9 mouse cellular contexts compared by ENCODE assay signal in genomic region chr4:133518601-133519368, GRCm38 (mm10). TPM values are rescaled to one million over a fixed set of nuclear protein-coding genes. Genes with fewer than 3 reads are reported as not detected.
A peak's percentile ranks its signal among the peaks of the same experiment; 100 is the strongest.
DNase-seq lines count a peak whose midpoint lies in the region; ATAC-seq and TF ChIP-seq lines count a peak whose summit lies in the region.
"Had no signal": no experiment of that assay in that cellular context is flagged by ENCODE, and none has a peak within 500 bp of the region (broad histone marks: within the 10 kb centered on the region; RNA-seq: fewer than 3 reads in every experiment).

TSS of gene Kdf1 (plus strand) at chr4:133518963.

- intact Hi-C loops in heart, adult 2 months (cut with DNase I): no loop called here

- H3K4me1 ChIP-seq in heart, embryonic 12.5 days (replicated peaks): peaks cover 9% of the 10 kb centered on the region
- H3K4me1 ChIP-seq in heart, adult 2 months (ENCODE audit: control insufficient read depth, insufficient read depth, low read length): no peaks in the 10 kb centered on the region
- no peaks in the 10 kb centered on the region; the same call in 1 of the 2 replicates for H3K4me1 ChIP-seq in forebrain, embryonic 14.5 days (ENCODE audit: control insufficient read depth, insufficient read depth, low read length)

- TF ChIP-seq EP300 in heart, adult 2 months (IDR thresholded peaks at IDR 0.05; ENCODE audit: insufficient read depth, low read depth, low read length): no peak

- peaks cover 50% of the 10 kb centered on the region for H3K27me3 ChIP-seq in heart, embryonic 12.5 days (replicated peaks)
- H3K27me3 ChIP-seq in heart, adult 2 months (ENCODE audit: control insufficient read depth, insufficient read depth, low read length): peaks cover 9% of the 10 kb centered on the region
- peaks cover 34% of the 10 kb centered on the region for H3K27me3 ChIP-seq in forebrain, embryonic 14.5 days (replicated peaks; ENCODE audit: control insufficient read depth, insufficient read depth, low read length)

- no peak for TF ChIP-seq CTCF in heart, adult 2 months (IDR thresholded peaks at IDR 0.05)

- ATAC-seq in heart, embryonic 12.5 days (ENCODE audit: insufficient number of reproducible peaks, low FRiP score): peak; percentile 53; the same call in 1 of the 2 replicates
- ATAC-seq in forebrain, embryonic 14.5 days: no peak

- no peaks in the 10 kb centered on the region for H3K79me2 ChIP-seq in heart, adult 2 months (replicated peaks; ENCODE audit: control insufficient read depth, insufficient read depth, low read length)

- H3K36me3 ChIP-seq in heart, embryonic 12.5 days: no peaks in the 10 kb centered on the region
- no peaks in the 10 kb centered on the region for H3K36me3 ChIP-seq in heart, adult 2 months (ENCODE audit: control insufficient read depth, insufficient read depth, low read length)
- no peaks in the 10 kb centered on the region for H3K36me3 ChIP-seq in forebrain, embryonic 14.5 days (ENCODE audit: control insufficient read depth, insufficient read depth, low read length)
- H3K36me3 ChIP-seq: G1E had no signal

- H3K9me3 ChIP-seq in heart, embryonic 12.5 days (replicated peaks): no peaks in the 10 kb centered on the region
- H3K9me3 ChIP-seq in forebrain, embryonic 14.5 days (replicated peaks; ENCODE audit: control insufficient read depth, low read length): no peaks in the 10 kb centered on the region
- H3K9me3 ChIP-seq: G1E had no signal

- DNase-seq in heart, adult 2 months: no peak
- DNase-seq in forebrain, embryonic 14.5 days (ENCODE audit: low spot score): no peak
- peak; percentile 79 to 94 for DNase-seq in kidney, postnatal 25 days
- peak; percentile 78 to 90 for DNase-seq in lung, postnatal 4 days
- DNase-seq in right cerebral cortex, postnatal 4 days: no peak
- no peak for DNase-seq in cerebellum, adult 9-10 months
- no peak for DNase-seq in cerebellum, adult 9-11 months

- peak within 1 kb of the TSS; percentile 68 for H3K4me3 ChIP-seq in heart, embryonic 12.5 days
- H3K4me3 ChIP-seq in heart, adult 2 months: no peak within 1 kb of the TSS
- peak within 1 kb of the TSS; percentile 21 for H3K4me3 ChIP-seq in forebrain, embryonic 14.5 days (ENCODE audit: low read depth, low read length)

- WGBS in heart, embryonic 12.5 days: 4% methylated on average over 69 of the region's 69 CpGs
- WGBS in heart, adult 2 months: 6% methylated on average over 67 of the region's 69 CpGs
- 3% methylated on average over 56 of the region's 69 CpGs for WGBS in forebrain, embryonic 14.5 days

- no peak for TF ChIP-seq POLR2A in heart, adult 2 months (IDR thresholded peaks at IDR 0.05; ENCODE audit: insufficient read depth, low read depth, low read length)

- H3K4me2 ChIP-seq in heart, embryonic 12.5 days: peak within 1 kb of the TSS; percentile 89
- peak within 1 kb of the TSS; percentile 34 for H3K4me2 ChIP-seq in forebrain, embryonic 14.5 days (ENCODE audit: low read length)

- no peak within 1 kb of the TSS for H3K27ac ChIP-seq in heart, embryonic 12.5 days (ENCODE audit: poor library complexity, severe bottlenecking)
- H3K27ac ChIP-seq in heart, adult 2 months: no peak within 1 kb of the TSS
- no peak within 1 kb of the TSS for H3K27ac ChIP-seq in forebrain, embryonic 14.5 days (ENCODE audit: low read depth, low read length)

- H3K9ac ChIP-seq in heart, embryonic 12.5 days: peak within 1 kb of the TSS; percentile 67
- no peak within 1 kb of the TSS for H3K9ac ChIP-seq in heart, adult 2 months (ENCODE audit: low read depth, low read length)
- no peak within 1 kb of the TSS for H3K9ac ChIP-seq in forebrain, embryonic 14.5 days (ENCODE audit: low read length)

RNA-seq across cellular contexts. Expression of gene Kdf1, which starts in this region (rescaled TPM):
- 0.42 and 0.78 TPM in 2 replicates for polyA plus RNA-seq in heart, embryonic 12.5 days (2016; fragmentation: Nextera tagmentation; extraction: Ambion mirVana)
- not detected for total RNA-seq in heart, adult 2 months (2021)
- polyA plus RNA-seq in heart, adult 2 months (2012; rRNA removed): 0.23 TPM in 1 of 2 replicates, not detected in the other
- polyA plus RNA-seq in forebrain, embryonic 14.5 days (2014; fragmentation: Nextera tagmentation; extraction: Ambion mirVana): 0.12 and 0.20 TPM in 2 replicates
- total RNA-seq: G1E had no signal
- polyA plus RNA-seq: G1E had no signal

Comparison
In these comparisons a context has a peak if more than half of its experiments do, and no peak if none do; other contexts are left out.
1. Peak in ATAC-seq, H3K4me3 ChIP-seq, H3K9ac ChIP-seq and H3K4me2 ChIP-seq in heart, embryonic 12.5 days; RNA of the gene not detected or under 1 TPM.
2. DNase-seq: peak in kidney, postnatal 25 days (2 of 2) and lung, postnatal 4 days (2 of 2); none in heart, adult 2 months (0 of 2), forebrain, embryonic 14.5 days (single experiment), right cerebral cortex, postnatal 4 days (single experiment), cerebellum, adult 9-10 months (single experiment) and cerebellum, adult 9-11 months (single experiment).